Mouse (Mus musculus): ENCODE data around the gene Nme7. TPM values are rescaled to one million over a fixed set of nuclear protein-coding genes. Genes with fewer than 3 reads are reported as not detected.

Nme7 gene
- total and polyA plus RNA-seq, 2 experiments from 2014 or later = 17.6 to 25.8 TPM

- no peaks in the 10 kb centered on the region for H3K9me3 ChIP-seq (ENCODE audit: low read length)
- DNase-seq (ENCODE audit: low spot score) = no peak
- no peak for TF ChIP-seq CTCF (IDR thresholded peaks at IDR 0.05)
- no peaks in the 10 kb centered on the region for H3K36me3 ChIP-seq (ENCODE audit: insufficient read depth, low read length)
- ATAC-seq (ENCODE audit: low FRiP score) = no peak
- 0 out of 2 replicates have a peak, but pooled peaks cover 2% of the 10 kb centered on the region for H3K4me1 ChIP-seq (ENCODE audit: insufficient read depth, low read length)
- no peak overlapping the region for H3K4me2 ChIP-seq (ENCODE audit: low read depth, low read length, poor library complexity, severe bottlenecking)
- H3K4me3 ChIP-seq (ENCODE audit: low read depth, low read length) = no peak overlapping the region
- no peak overlapping the region for H3K9ac ChIP-seq (replicated peaks; ENCODE audit: low read length, poor library complexity, severe bottlenecking)
- 96% methylated on average over 5 of the region's 5 CpGs for WGBS
- no peaks in the 10 kb centered on the region for H3K27me3 ChIP-seq (ENCODE audit: insufficient read depth, low read length)
- H3K27ac ChIP-seq (ENCODE audit: low read depth, low read length) = no peak overlapping the region
Observed at GRCm38 (mm10) chr1:164471632-164472031, 167.7 kb downstream of the Nme7 start.

GRCm38 (mm10) chr1:164473398-164473797 is 169.5 kb downstream of the Nme7 start:
- no peaks in the 10 kb centered on the region for H3K9me3 ChIP-seq (ENCODE audit: low read length)
- no peak overlapping the region for H3K9ac ChIP-seq (replicated peaks; ENCODE audit: low read length, poor library complexity, severe bottlenecking)
- no peak overlapping the region for H3K27ac ChIP-seq (ENCODE audit: low read depth, low read length)
- WGBS = 85% methylated on average over 7 of the region's 7 CpGs
- H3K4me1 ChIP-seq (ENCODE audit: insufficient read depth, low read length) = 0 out of 2 replicates have a peak, but pooled peaks cover 2% of the 10 kb centered on the region
- TF ChIP-seq CTCF (IDR thresholded peaks at IDR 0.05) = no peak
- ATAC-seq (ENCODE audit: low FRiP score) (no peak), DNase-seq (ENCODE audit: low spot score) (no peak)
- H3K36me3 ChIP-seq (ENCODE audit: insufficient read depth, low read length) = no peaks in the 10 kb centered on the region
- H3K27me3 ChIP-seq (ENCODE audit: insufficient read depth, low read length) = no peaks in the 10 kb centered on the region
- no peak overlapping the region for H3K4me2 ChIP-seq (ENCODE audit: low read depth, low read length, poor library complexity, severe bottlenecking)
- no peak overlapping the region for H3K4me3 ChIP-seq (ENCODE audit: low read depth, low read length)

GRCm38 (mm10) chr1:164474310-164474709 is 170.4 kb downstream of the Nme7 start:
- H3K9me3 ChIP-seq (ENCODE audit: low read length) = no peaks in the 10 kb centered on the region
- H3K36me3 ChIP-seq (ENCODE audit: insufficient read depth, low read length) = no peaks in the 10 kb centered on the region
- H3K4me3 ChIP-seq (ENCODE audit: low read depth, low read length) = no peak overlapping the region
- 0 out of 2 replicates have a peak, but pooled peaks cover 2% of the 10 kb centered on the region for H3K4me1 ChIP-seq (ENCODE audit: insufficient read depth, low read length)
- DNase-seq (ENCODE audit: low spot score) (no peak), ATAC-seq (ENCODE audit: low FRiP score) (no peak)
- WGBS = 81% methylated on average over 6 of the region's 6 CpGs
- no peaks in the 10 kb centered on the region for H3K27me3 ChIP-seq (ENCODE audit: insufficient read depth, low read length)
- no peak overlapping the region for H3K4me2 ChIP-seq (ENCODE audit: low read depth, low read length, poor library complexity, severe bottlenecking)
- H3K27ac ChIP-seq (ENCODE audit: low read depth, low read length) = peak overlapping the region; percentile 48
- TF ChIP-seq CTCF (IDR thresholded peaks at IDR 0.05) = no peak
- H3K9ac ChIP-seq (replicated peaks; ENCODE audit: low read length, poor library complexity, severe bottlenecking) = no peak overlapping the region

- Histone ChIP-seq H3K4me1 (ENCODE audit: insufficient read depth, low read length) (0 out of 2 replicates have a peak, but pooled peaks cover 2% of the 10 kb centered on the region), H3K36me3 (ENCODE audit: insufficient read depth, low read length) (no peaks in the 10 kb centered on the region), H3K27me3 (ENCODE audit: insufficient read depth, low read length) (no peaks in the 10 kb centered on the region), H3K4me3 (ENCODE audit: low read depth, low read length) (no peak overlapping the region), H3K9ac (replicated peaks; ENCODE audit: low read length, poor library complexity, severe bottlenecking) (no peak overlapping the region), H3K9me3 (ENCODE audit: low read length) (no peaks in the 10 kb centered on the region), H3K4me2 (ENCODE audit: low read depth, low read length, poor library complexity, severe bottlenecking) (no peak overlapping the region), H3K27ac (ENCODE audit: low read depth, low read length) (peak overlapping the region; percentile 48)
- peak; percentile 80 for ATAC-seq (ENCODE audit: low FRiP score)
- 46% methylated on average over 7 of the region's 7 CpGs for WGBS
- TF ChIP-seq CTCF (IDR thresholded peaks at IDR 0.05) = no peak
- DNase-seq (ENCODE audit: low spot score) = peak; percentile 78
Observed at GRCm38 (mm10) chr1:164474778-164475511, 171.0 kb downstream of the Nme7 start.

- Histone ChIP-seq H3K27me3 (ENCODE audit: insufficient read depth, low read length) (no peaks in the 10 kb centered on the region), H3K9me3 (ENCODE audit: low read length) (no peaks in the 10 kb centered on the region), H3K4me3 (ENCODE audit: low read depth, low read length) (no peak overlapping the region), H3K9ac (replicated peaks; ENCODE audit: low read length, poor library complexity, severe bottlenecking) (no peak overlapping the region), H3K27ac (ENCODE audit: low read depth, low read length) (0 out of 2 replicates have a peak overlapping the region, but pooled peaks have one; percentile 18), H3K4me1 (ENCODE audit: insufficient read depth, low read length) (0 out of 2 replicates have a peak, but pooled peaks cover 2% of the 10 kb centered on the region), H3K36me3 (ENCODE audit: insufficient read depth, low read length) (no peaks in the 10 kb centered on the region), H3K4me2 (ENCODE audit: low read depth, low read length, poor library complexity, severe bottlenecking) (no peak overlapping the region)
- 74% methylated on average over 4 of the region's 4 CpGs for WGBS
- no peak for ATAC-seq (ENCODE audit: low FRiP score)
- peak; percentile 26 for DNase-seq (ENCODE audit: low spot score)
- no peak for TF ChIP-seq CTCF (IDR thresholded peaks at IDR 0.05)
Observed at GRCm38 (mm10) chr1:164475895-164476294, 172.0 kb downstream of the Nme7 start.

All from midbrain, postnatal 0 days (tissue).